Mouse (Mus musculus): ENCODE measurements around the gene Dcaf15.

Gene Dcaf15

DNA sequence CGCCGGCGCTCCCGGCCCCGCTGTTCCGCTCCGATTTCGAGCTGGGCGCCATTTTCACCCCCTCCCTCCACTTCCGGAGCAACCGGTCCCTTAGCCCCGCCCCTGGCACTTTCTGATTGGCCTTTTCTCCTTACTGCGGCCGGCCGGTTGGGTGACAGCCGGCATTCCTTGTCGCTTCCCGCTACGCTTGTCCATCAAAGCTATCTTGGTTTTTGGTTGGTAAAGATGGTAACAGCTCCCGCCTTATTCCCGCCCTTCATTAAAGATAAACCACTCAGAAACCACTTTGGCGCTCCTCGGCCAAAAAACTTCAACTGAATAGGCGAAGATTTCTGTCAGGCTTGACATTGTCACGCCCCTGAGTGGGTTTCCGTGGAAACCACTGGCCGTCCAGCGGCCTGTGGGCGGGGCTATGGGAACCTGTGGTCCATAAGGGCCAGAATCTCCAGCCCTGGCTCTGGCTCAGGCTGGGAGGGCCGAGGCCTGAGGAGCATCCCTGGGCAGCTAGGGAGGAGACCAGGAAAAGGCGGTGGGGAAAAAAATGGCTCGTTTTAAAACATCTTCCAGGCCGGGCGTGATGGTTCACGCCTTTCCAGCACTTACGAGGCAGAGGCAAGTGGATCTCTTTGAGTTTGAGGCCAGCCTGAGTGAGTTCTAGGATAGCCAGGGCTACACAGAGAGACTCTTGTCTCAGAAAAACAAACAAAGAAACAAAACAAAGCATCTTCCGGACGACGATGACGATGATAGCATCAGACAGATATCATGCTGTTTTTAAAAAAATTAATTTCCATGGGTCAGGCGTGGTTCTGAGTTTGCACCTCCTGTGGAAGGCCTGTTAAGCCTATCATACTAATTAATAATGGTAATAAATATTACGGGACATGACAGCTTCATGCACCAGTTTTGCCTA lies at the start of gene Dcaf15:
Dcaf15 (minus strand) TSS at position 72 of the 913 bp plus-strand sequence.
- DNase-seq, result peak; percentile 99

DNA sequence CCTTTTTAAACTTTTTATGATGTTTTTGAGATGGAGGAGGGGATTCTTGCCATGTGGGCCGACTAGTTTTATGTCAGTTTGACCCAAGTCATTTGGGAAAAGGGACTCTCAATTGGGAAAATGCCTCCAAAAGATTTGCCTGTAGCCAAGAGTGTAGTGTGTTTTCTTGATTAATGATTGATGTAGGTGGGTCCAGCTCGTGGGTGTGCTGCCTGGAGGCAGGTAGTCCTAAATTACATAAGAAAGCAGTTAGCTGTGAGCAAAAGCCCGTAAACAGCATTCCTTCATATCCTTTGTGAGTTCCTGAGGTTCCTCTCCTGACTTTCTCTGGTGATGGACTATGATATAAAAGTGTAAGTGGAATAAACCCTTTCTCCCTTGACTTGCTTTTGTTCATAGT lies 44.6 kb upstream of the Dcaf15 start:
- DNase-seq, result no peak

DNA sequence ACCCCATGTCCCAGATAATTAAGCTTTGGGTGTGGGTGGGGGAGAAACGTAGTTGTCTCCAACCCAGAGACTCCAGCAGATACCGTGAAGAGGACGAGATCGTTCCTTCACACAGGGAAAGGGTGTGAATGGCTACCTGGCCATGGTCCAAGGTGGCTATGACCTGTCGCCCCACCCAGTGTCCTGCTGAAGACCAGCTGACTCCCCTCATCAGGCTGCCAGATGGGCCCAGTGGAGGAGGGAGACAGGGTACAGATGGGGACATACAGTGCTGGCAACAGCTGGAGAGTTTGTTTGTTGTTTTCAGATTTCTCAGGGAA lies 43.9 kb upstream of the Dcaf15 start:
- no peak for DNase-seq

DNA sequence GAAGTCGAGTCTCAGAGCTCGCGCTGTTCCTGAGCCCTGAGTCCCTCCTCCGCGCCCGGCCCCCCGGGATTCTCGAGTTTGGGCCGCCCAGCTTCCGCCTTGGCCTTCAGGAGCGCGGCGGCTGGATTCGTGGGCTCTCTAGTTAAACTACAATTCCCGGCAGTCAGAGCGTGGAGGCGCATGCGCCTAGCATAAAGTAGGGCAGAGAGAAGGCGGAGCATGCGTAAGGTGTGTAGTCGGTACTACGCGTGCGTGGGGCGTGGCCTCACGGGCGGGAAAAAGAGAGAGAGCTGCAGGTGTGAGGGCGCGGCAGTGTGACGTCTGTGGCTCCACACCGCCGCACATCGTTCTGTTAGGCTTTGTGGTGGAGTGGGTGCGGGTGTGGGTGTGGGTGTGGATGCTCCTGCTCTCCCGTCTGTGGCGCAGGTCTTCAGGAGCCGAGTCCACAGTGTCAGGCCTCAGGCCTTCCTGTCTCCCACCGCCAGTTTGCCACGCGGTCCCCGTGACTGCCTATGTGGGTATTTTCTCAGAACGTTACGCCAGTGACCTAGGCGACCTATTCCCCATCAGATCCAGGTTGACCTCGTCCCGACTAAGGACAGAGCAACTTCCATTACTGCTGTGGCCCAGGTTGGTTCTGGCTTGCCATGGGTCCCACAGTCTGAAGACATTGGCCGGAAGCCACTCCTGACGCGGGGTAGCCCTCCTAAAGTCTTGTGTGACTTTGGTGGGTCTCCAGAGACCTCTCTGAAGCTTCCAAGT lies 43.4 kb upstream of the Dcaf15 start, which contains the start of the genes Cc2d1a and 4930432K21Rik:
Cc2d1a (minus strand) TSS at position 168 of the 762 bp plus-strand sequence.
4930432K21Rik (plus strand) TSS at position 257 of the 762 bp plus-strand sequence.
- DNase-seq, result peak; percentile 97

DNA sequence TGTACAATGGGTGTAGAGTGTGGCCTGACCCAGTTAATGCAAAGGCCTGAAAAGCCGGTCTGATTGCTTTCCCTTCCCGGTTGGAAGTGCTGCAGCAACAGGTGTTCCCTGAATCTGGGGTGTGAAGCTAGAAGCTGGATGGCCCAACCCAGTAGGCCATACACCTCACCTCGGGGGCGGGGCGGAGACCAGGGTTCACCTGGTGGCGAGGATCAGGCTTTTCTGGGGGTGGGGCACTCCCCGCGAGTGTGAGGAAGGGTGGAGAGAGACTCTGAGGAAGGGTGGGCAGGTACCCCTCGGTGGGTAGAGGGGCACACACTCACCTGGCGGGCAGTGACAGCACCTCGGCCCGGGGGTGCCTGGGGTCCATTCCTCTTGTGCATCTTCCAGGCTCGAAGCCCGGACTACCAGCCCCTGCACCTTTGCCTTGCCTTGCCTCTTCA lies 42.8 kb upstream of the Dcaf15 start:
- DNase-seq, result no peak

DNA sequence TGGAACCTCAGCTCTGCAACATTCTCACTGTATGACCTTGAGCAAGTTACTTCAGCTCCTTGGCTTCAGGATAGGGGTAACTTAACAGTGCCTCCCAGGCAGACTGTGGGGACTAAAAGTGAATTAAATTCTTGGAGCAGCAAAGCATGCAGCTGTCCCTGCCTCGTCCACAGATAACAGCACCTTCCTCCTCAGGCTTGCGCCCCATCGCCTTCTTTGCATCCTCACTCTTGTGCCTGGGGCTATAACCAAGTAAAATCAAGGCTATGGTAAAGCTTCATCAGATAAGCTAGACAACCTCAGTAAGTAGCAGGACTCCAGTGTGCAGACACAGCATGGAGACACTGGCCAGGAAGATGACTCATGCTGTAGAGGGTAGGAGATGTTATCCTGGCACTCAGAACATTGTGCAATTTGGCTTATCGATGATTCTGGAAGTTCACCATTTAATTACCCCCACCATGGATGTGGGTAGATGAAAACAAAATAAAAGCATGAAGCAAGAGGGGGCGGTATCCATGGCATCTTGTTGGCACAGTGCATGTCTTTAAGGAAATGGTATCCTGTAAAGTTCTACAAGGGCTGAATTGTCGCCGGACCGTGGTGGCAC lies 40.2 kb upstream of the Dcaf15 start:
- no peak for DNase-seq

DNA sequence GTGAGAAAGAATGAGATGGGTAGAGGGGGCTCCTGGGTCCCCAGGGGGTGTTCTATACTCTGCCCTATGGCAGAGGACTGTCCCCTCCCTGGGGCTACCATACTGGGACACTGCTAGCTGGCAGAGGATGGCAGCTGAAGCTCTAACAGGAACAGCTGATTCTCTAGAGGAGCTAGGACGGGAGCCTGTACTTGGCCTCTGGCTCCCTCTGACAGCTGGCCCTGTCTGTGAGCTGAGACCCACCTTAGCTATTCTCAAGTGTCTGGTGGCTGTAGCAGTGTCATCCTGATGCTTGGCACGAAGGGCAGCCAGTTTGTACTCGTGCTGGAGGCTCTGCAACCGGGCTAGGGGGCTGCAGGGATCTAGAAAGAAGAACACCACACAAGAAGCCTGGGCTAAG lies 36.3 kb upstream of the Dcaf15 start:
- DNase-seq, result no peak

DNA sequence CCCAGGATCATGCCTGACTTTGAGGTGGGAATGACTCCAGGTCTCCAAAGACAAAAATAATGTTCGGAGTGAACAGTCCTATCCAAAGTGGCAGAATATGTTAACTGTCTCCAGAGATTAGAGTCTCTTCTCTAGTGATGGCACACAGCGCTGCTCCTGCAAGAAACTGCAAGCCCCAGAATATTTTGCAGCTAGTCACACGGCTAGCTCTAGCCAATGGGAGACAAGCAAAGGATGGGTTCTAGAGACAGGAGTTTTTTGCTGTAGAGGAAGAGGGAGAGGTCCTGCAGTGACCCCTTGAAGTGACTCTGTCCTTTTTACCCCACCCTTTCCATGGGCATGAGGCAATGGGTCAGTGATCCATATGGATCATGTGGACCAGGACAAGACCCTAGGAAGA lies 33.3 kb upstream of the Dcaf15 start:
- no peak for DNase-seq

DNA sequence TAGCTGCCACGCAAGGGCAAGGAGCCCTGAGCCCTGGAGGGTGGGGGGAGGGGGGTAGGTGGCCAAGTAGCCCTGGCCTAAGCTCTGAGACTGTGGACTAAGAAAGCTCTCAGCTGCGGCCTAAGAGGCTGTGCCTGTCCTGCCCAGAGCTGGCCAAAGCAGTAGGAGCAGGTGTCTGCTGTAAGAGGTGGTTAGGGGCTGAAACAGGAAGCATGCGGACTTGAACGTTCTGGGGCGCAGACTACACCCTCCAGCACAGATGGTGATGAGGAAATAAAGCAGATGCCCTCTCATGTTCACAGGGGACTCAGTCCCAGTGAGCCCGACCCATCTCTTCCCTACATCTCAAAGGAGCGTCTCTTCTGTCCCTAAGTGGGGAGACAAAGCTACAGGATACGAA lies 27.7 kb upstream of the Dcaf15 start:
- no peak for DNase-seq

DNA sequence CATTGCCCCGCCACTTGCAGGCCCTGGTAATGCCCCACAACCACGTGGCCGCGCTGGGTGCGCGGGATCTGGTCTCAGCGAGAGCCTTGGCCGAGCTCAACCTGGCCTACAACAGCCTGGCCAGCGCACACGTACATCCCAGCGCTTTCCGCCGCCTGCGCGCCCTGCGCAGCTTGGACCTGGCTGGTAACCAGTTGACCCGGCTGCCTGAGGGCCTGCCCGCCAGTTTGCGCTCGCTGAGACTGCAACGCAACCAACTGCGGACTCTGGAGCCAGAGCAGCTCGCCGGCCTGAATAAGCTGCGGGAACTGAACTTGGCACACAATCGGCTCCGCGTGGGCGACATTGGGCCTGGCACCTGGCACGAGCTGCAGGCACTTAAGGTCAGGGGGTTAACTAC lies 26.2 kb upstream of the Dcaf15 start:
- DNase-seq, result no peak

DNA sequence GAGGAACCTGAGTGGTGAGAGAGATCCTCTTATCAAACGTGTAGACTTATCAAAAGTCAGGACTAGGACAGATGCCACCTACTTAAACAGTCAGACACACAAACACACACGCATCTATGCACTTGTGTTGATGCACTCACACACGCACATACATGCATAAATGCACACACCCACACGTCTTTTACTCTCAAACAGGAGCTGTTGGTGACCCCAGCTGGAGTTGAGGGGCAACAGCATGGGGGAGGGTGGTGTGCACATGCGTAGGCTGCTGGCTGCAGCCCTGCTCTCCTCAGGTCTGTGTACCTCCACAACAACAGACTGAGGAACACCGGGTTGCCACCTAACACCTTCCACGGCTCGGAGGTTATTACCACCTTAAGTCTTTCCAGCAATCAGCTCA lies 23.7 kb upstream of the Dcaf15 start:
- no peak for DNase-seq

DNA sequence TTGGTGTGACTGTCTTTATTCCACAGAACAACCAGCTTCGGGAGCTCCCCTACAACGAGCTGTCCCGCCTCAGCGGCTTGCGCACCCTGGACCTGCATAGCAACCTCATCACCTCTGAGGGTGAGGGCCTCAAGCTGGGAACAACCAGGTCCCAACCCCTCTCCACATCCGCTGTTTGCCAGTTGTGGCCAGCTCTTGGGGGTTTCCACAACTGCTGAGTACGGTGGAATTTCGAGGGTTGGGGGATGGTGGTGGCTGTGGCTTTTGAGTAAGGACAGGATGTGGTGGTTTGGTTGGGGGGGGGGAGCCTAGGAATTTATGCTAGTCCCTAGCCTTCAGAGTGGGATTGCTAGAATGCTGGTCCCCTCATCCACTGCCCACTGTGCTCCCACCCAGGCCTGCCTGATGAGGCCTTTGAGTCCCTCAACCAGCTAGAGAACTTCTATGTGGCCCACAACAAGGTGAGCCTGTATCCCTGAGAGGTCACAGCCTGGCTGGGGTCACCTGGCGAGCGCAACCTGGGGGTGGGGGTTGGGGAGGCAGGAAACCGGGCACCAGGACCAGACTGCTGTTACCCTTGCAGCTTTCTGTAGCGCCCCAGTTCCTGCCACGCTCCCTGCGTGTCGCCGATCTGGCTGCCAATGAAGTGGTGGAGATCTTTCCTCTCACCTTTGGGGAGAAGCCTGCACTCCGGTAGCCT lies 22.8 kb upstream of the Dcaf15 start:
- no peak for DNase-seq

DNA sequence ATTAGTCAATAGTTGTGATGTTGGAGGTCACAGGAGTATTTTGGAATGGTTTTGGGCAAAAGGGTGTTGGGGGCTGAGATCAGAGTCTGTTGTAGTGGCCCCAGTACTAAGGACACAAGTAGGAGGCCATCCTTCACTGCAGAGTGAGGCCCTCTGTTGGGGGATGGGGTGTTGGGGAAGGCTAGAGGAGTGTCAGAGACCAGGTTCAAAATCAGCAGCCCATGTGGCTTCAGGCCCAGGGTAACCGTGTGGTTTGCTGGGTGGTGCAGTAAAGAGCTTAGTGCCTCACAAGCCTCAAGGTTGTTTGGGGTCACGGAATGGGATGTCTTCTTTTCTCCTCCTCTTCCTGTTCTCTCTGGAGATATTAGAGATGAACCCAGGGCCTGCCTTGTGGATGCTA lies 22.2 kb upstream of the Dcaf15 start:
- no peak for DNase-seq

DNA sequence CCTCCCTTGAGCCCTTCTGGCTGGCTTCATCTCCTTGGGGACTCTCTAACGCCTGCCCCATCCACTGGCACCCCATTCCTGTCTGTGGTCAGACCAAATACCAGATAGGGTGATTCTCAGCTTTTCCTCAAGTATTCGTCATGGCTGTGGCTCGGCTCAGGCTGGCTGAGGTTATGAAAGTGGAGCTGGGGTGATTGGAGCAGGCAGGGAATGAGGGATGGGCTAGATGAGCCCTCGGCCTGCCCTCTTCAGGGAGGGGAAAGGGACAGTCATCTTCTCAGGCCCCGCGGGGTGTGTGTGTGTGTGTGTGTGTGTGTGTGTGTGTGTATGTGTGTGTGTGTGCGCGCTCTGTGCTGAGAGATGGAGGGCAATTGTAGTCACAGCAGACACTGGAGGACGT lies 21.1 kb upstream of the Dcaf15 start, which contains the start of gene Podnl1:
Podnl1 (plus strand) TSS at position 334 of the 400 bp plus-strand sequence.
- DNase-seq, result no peak

DNA sequence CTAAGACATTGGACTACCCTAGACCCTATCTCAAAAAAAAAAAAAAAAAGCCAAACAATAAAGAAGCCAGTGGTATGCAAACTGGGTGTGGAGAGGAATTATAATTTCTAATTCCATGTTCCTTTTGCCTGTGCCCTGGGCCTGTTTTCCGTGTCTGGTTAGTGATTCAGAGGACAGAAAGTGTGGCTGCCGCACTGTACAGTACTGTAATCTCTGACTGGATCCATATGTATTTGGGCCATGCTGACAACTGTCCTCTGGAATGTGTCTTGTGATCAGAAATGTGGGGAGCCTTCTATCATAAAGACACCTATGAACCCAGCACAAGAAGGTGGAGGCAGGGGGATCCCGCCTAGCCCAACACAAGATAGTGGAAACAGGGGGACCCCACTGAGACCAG lies 17.6 kb upstream of the Dcaf15 start:
- no peak for DNase-seq

DNA sequence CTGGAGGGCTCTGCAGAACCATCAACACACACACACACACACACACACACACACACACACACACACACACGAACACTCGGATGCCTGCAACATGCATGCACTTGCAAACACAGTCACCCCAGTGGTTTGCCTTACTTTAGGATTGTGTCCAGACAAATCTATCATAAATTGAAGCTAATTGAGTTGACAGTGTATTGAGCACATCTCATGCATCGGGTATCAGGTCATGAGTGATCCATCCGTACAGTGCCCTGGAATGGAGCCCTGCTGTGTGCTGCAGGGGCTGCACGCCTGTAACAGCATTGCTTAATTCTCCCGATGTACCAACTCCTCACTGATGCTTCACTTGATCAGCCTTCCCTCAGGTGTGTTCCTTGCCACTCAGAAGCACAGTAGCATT lies 11.1 kb upstream of the Dcaf15 start:
- no peak for DNase-seq

DNA sequence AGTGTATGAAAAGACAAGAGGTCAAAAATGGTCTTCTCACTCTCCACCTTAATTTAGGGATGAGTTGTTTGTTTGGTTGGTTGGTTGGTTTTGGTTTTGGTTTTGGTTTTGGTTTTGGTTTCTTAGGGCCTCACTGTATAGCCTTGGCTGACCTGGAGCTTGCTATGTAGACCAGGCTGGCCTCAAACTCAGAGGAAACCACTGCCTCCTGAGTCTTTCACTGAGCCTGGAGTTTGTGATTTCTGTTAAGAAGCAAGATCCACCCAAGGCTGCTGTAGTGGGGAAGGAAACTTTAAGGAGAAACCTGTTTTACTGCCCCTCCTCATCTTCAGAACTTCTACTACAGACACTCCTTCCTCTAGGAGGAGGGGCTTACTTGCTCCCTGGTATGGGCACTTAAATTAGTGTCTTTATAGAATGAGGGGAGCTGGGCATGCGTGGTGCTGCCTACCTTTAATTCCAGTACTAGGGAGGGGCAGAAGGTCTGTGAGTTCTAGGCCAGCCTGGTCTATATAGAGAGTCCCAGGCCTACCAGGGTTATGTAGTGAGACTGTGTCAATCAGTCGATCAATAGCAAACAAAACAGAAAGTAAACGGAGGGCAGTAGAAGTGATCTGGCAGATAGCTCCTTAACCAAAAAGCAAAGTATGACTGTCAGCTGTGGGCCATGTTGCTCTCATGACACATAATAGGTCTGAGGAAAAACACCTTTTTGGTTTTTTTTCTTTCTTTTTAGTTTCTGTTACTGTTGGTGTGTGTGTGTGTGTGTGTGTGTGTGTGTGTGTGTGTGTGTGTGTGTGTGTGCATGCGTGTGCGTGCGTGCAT lies 1.9 kb upstream of the Dcaf15 start:
- no peak for DNase-seq

DNA sequence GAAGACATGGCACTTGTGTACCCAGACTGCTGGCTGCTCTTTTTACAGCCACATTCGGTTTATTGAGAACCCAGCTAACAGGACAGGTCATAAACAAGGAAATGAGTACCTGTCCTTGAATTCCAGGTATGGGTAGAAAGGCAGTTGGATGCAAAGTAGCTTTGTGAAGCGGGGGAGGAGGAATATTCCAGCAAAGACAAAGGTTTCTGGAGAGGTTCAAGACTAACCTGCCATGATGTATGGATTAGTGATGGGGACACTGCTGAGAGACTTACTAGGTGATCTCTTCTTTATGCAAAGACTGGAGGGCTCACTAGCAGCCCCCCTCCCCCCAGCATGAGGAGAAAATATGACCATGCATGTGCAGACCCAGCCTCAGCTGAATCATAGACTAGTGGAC lies 1.1 kb upstream of the Dcaf15 start:
- DNase-seq, result no peak

DNA sequence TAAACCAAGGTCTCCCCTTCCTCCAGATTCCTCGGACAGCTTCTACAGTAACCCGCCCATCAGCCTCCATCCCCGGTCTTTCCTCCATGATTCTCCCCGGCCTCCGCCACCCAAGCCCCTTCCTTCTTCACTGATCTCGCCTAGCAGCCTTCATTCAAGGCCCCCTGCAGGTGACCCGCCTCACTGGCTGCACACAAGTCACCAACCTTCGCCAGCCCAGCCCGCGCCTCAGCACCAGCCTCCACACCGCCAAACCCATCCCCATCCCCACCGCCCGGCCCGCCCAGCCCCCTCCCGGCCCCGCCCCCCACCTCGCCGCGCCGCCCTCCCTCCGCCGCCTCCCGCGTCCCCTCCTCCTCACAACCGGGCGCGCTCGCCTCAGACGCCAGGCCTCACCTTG lies 347 bp downstream of the Dcaf15 start:
- peak; percentile 28 for DNase-seq

DNA sequence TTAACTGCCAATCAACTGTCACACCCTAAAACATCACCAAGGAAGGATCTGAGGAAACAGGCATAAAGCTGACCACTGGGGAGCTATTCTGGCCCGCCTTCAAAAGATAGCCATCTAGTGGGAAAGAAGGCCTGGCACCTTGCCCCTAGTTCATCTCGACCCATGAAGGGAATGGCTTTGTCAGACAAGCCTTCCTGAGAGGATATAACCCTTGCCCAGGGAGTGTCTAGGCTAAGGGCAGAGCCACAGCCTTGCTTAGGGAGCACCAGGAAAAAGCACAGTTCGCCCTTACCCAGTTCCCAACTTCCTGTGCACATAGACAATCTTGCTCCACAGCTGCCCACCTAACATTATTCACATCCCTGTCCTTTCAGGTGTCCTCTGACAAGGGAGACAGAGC lies 967 bp downstream of the Dcaf15 start:
- DNase-seq, result no peak

DNA sequence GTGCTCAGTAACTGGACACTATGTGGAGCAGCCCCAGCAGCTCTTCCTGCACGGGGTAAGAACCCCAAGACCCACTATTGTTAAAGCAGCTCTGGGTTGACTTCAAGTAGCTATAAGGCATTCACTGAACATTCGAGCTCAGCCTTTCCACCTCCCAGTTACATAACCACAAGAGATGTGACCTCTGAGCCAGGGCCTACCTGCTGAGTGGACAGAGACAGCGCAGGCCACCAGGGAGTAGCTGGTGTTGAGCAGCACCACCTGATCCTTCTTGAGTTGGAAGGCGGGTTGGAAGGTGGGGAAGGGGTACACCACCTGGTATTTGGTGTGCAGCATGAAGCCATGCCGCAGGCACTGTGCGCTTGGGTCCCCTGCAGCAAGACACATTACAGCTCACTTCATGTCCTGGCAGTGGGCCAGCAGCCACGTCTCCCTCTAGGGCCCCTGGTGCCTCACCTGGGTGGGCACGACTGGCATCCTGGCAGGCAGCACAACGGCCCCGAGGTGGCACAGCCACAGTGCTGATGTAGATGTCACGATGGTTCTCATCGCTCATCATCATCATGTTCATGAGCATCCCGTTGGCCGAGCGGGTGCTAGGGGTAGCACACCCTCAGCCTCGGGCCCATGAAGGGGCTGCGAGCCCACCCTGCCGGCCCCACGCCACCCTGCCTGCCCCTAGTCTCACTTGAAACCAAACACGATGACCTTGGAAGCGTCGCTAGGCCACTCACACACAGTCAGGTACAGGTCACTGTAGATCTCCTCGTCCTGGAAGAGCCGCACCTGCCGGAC lies 2.9 kb downstream of the Dcaf15 start:
- DNase-seq, result no peak
